Mouse (Mus musculus) left cerebral cortex, postnatal 36 days (tissue): ENCODE results near the gene Syt12. TPM values are rescaled to one million over a fixed set of nuclear protein-coding genes. Genes with fewer than 3 reads are reported as not detected.
A peak's percentile ranks its signal among the peaks of the same experiment; 100 is the strongest.
"Not testable (repeated sequence)": the region's sequence is repeated elsewhere in the genome, so short reads cannot be mapped to it uniquely, and the experiment has no call there.

Experiments used
- DNase-seq, 2 experiments: peaks; one replicate each; pipeline ENCODE4 v3.0.0; 2021 to 2022; ENCODE audit warnings: low spot score in 2 of 2, mixed read lengths in 1 of 2
- intact Hi-C: fragments of 180-260 bp; cut with DNase I; formaldehyde crosslinking; loops from one replicate; pipeline ENCODE4 v1.15.1; 2025
- total RNA-seq, 2 experiments: library from RNA; stranded (reverse); gene quantifications; 2 replicates each; pipeline ENCODE4 v1.2.3; 2021

The Syt12 gene
- total RNA-seq, 2 experiments from 2014 or later, result 35.2 to 38.8 TPM

- DNase-seq, result peak; percentile 25 to 27
- intact Hi-C loops, result no loop called here
These were observed 15.5 kb upstream of the Syt12 start for GRCm38 (mm10) chr19:4492526-4493296.

GRCm38 (mm10) chr19:4491080-4491695 lies 13.9 kb upstream of the Syt12 start:
- intact Hi-C loops, result no loop called here
- DNase-seq, result no peak

- intact Hi-C loops, result no loop called here
- no peak for DNase-seq
These were observed 10.6 kb upstream of the Syt12 start for GRCm38 (mm10) chr19:4487877-4488276.

- intact Hi-C loops, result no loop called here
These were observed 7.8 kb upstream of the Syt12 start for GRCm38 (mm10) chr19:4485006-4485405.

GRCm38 (mm10) chr19:4482111-4482859 lies 5.0 kb upstream of the Syt12 start:
- no peak for DNase-seq

More at GRCm38 (mm10) chr19:4485006-4485405, 7.8 kb upstream of the Syt12 start:
- no peak for DNase-seq

GRCm38 (mm10) chr19:4481326-4481725 lies 4.1 kb upstream of the Syt12 start:
- intact Hi-C loops, result no loop called here
- peak; percentile 63 to 67 for DNase-seq

More at GRCm38 (mm10) chr19:4482111-4482859, 5.0 kb upstream of the Syt12 start:
- intact Hi-C loops, result no loop called here

- intact Hi-C loops, result no loop called here
- DNase-seq, result no peak
These were observed 2.8 kb upstream of the Syt12 start for GRCm38 (mm10) chr19:4480041-4480440.

GRCm38 (mm10) chr19:4478190-4478516 lies 906 bp upstream of the Syt12 start:
- no peak for DNase-seq
- intact Hi-C loops, result no loop called here

- peak; percentile 69 to 82 for DNase-seq
- intact Hi-C loops, result loop anchor here (2.0 kb wide), 1 partner anchor 80 kb away; no protein-coding TSS in a partner anchor
These were observed 518 bp downstream of the Syt12 start for GRCm38 (mm10) chr19:4476601-4477257.

- DNase-seq, result peak; percentile 27 to 47
- intact Hi-C loops, result no loop called here
These were observed 1.9 kb downstream of the Syt12 start for GRCm38 (mm10) chr19:4475224-4475925.

- intact Hi-C loops, result no loop called here
- no peak for DNase-seq
These were observed 2.5 kb downstream of the Syt12 start for GRCm38 (mm10) chr19:4474739-4475138.

GRCm38 (mm10) chr19:4473549-4473948 lies 3.7 kb downstream of the Syt12 start:
- intact Hi-C loops, result no loop called here
- DNase-seq, result no peak

- intact Hi-C loops, result no loop called here
- no peak for DNase-seq
These were observed 8.9 kb downstream of the Syt12 start for GRCm38 (mm10) chr19:4468363-4468762.

- intact Hi-C loops, result no loop called here
- no peak for DNase-seq
These were observed 12.6 kb downstream of the Syt12 start for GRCm38 (mm10) chr19:4464666-4465065.

GRCm38 (mm10) chr19:4461981-4462380 lies 15.3 kb downstream of the Syt12 start:
- no peak for DNase-seq
- intact Hi-C loops, result no loop called here

- peak; percentile 33 to 34 for DNase-seq
- intact Hi-C loops, result no loop called here
These were observed 21.0 kb downstream of the Syt12 start for GRCm38 (mm10) chr19:4456227-4456626.

- DNase-seq, result peak in 1 of 2 experiments; percentile 19
- intact Hi-C loops, result no loop called here
These were observed 22.0 kb downstream of the Syt12 start for GRCm38 (mm10) chr19:4455071-4455800.

- intact Hi-C loops, result not testable (repeated sequence)
These were observed 23.2 kb downstream of the Syt12 start for GRCm38 (mm10) chr19:4454040-4454439.

GRCm38 (mm10) chr19:4452525-4452924 lies 24.7 kb downstream of the Syt12 start:
- DNase-seq, result no peak
- intact Hi-C loops, result no loop called here

More at GRCm38 (mm10) chr19:4454040-4454439, 23.2 kb downstream of the Syt12 start:
- DNase-seq, result not testable (repeated sequence)
